Mouse (Mus musculus): Measurements from ENCODE around the gene Ezh1. TPM values are rescaled to one million over a fixed set of nuclear protein-coding genes. Genes with fewer than 3 reads are reported as not detected.
A peak's percentile ranks its signal among the peaks of the same experiment; 100 is the strongest.

Ezh1 gene
- polyA plus RNA-seq, 1 experiment from 2014 or later, result 26.1 TPM

DNA sequence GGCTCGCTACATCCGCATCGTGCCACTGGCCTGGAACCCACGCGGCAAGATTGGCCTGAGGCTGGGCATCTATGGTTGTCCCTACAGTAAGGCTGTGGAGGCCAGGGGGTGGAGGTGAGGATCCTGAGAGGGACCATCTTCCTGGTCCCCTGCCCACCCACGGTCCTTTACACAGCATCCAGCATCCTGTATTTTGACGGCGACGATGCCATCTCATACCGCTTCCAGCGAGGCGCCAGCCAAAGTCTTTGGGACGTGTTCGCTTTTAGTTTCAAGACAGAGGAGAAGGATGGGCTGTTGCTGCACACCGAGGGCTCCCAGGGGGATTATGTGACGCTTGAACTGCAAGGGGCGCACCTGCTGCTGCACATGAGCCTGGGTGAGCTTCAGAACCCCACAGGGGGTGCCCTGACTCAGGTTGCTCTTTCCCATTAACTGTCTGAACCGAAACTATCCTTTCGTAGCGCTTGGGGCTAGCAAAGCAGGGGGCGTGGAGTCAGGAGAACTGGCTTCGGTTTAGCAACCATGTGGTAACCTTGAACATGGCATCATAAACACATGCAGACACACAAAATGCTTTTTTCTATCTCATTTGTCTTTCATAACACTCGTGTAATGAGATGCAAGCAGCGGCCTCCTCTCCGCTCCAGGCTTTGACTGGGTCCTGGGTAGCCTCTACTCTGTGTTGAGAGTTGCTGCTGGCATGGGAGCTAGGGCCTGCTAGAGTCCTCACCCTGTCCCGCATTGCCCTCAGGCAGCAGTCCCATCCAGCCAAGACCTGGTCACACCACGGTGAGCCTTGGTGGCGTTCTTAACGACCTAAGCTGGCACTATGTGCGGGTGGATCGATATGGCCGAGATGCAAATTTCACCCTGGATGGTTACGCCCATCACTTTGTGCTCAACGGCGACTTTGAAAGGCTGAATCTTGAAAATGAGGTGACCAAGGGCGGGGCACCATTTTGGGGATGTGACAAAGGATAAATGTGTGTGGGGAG is 47.9 kb downstream of the Ezh1 start:
- Histone ChIP-seq H3K9ac (replicated peaks) (no peak overlapping the region), H3K9me3 (replicated peaks) (no peaks in the 10 kb centered on the region), H3K36me3 (peaks cover 15% of the 10 kb centered on the region), H3K27me3 (replicated peaks) (peaks cover 42% of the 10 kb centered on the region), H3K4me2 (peak overlapping the region; percentile 75), H3K4me1 (peaks cover 50% of the 10 kb centered on the region), H3K4me3 (replicated peaks) (peak overlapping the region; percentile 51), H3K27ac (replicated peaks) (no peak overlapping the region)
- 51% methylated on average over 36 of the region's 36 CpGs for WGBS
- ATAC-seq (ENCODE audit: low FRiP score), result no peak

GRCm38 (mm10) chr11:101176933-101177773 is 49.1 kb downstream of the Ezh1 start:
- Histone ChIP-seq H3K4me2 (peak overlapping the region; percentile 75), H3K4me3 (replicated peaks) (peak overlapping the region; percentile 51), H3K36me3 (peaks cover 3% of the 10 kb centered on the region), H3K27me3 (replicated peaks) (peaks cover 38% of the 10 kb centered on the region), H3K9me3 (replicated peaks) (no peaks in the 10 kb centered on the region), H3K9ac (replicated peaks) (peak overlapping the region; percentile 52), H3K27ac (replicated peaks) (peak overlapping the region; percentile 78), H3K4me1 (peaks cover 61% of the 10 kb centered on the region)
- peak; percentile 42; the same call in 1 of the 2 replicates for ATAC-seq (ENCODE audit: low FRiP score)
- 26% methylated on average over 22 of the region's 22 CpGs for WGBS

DNA sequence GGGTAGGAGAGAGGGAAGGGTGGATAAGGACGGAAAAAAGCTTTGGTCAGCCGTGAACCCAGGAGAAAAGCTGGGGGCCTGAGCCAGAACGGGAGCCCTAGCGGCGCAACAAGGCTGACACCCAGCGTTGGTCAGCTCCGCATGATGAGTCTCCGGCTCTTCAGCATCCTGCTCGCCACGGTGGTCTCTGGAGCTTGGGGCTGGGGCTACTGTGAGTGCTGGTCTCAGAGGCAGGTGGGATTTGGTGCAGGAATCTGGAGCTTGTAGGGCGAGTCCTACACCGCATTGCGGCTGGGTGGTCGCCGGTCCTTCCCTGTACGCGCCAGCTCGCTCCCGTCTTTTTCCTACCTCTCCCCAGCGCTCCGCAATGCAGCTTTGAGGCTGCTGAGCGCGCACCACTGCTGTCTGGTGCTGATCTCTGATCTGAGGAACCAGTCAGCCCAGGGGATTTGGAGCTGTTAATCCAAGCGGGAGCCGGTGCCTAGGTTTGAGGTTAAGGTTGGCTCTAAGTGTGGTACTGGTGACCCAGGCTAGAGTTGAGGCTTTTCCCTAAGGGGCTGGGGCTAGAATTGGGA is 50.1 kb downstream of the Ezh1 start:
- peaks cover 35% of the 10 kb centered on the region for H3K27me3 ChIP-seq (replicated peaks)
- peak overlapping the region; percentile 51 for H3K4me3 ChIP-seq (replicated peaks)
- peaks cover 68% of the 10 kb centered on the region for H3K4me1 ChIP-seq
- H3K27ac ChIP-seq (replicated peaks), result peak overlapping the region; percentile 78
- peak overlapping the region; percentile 52 for H3K9ac ChIP-seq (replicated peaks)
- no peaks in the 10 kb centered on the region for H3K9me3 ChIP-seq (replicated peaks)
- no peak for ATAC-seq (ENCODE audit: low FRiP score)
- under 1% methylated on average over 25 of the region's 25 CpGs for WGBS
- H3K36me3 ChIP-seq, result no peaks in the 10 kb centered on the region
- peak overlapping the region; percentile 75 for H3K4me2 ChIP-seq

DNA sequence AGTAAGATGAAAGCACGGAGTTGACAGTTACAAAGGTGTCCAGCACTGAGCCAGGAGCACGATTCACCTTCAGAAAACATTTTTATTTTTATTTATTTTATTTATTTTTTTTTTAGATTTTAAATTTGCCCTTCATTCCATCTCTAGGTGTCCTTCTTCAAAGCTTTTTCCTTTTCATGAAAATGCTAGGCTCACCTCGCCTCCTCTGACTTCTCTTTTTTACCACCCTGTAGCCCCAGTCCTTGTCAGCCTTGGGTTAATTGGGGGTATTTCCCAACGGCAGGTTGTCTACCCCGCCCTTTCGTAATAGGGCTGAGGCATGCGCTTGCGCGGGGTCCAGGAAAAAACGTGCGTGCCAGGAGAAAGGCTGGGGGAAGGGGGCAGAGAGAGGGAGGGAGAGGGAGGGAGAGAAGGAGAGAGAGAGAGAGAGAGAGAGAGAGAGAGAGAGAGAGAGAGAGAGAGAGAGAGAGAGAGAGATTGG is 50.6 kb downstream of the Ezh1 start:
- Histone ChIP-seq H3K4me3 (replicated peaks) (peak overlapping the region; percentile 51), H3K27ac (replicated peaks) (peak overlapping the region; percentile 78), H3K36me3 (no peaks in the 10 kb centered on the region), H3K4me1 (peaks cover 71% of the 10 kb centered on the region), H3K9me3 (replicated peaks) (no peaks in the 10 kb centered on the region), H3K4me2 (peak overlapping the region; percentile 75), H3K9ac (replicated peaks) (peak overlapping the region; percentile 52), H3K27me3 (replicated peaks) (peaks cover 35% of the 10 kb centered on the region)
- WGBS, result 8% methylated on average over 11 of the region's 11 CpGs
- no peak for ATAC-seq (ENCODE audit: low FRiP score)

GRCm38 (mm10) chr11:101174851-101175628 is 51.2 kb downstream of the Ezh1 start, which contains the start of gene Ccr10:
Ccr10 (minus strand) TSS chr11:101175443.
- peak within 1 kb of the TSS; percentile 78 for H3K27ac ChIP-seq (replicated peaks)
- peaks cover 78% of the 10 kb centered on the region for H3K4me1 ChIP-seq
- H3K4me2 ChIP-seq, result peak within 1 kb of the TSS; percentile 75
- H3K27me3 ChIP-seq (replicated peaks), result peaks cover 35% of the 10 kb centered on the region
- peak within 1 kb of the TSS; percentile 52 for H3K9ac ChIP-seq (replicated peaks)
- 19% methylated on average over 14 of the region's 14 CpGs for WGBS
- no peak for ATAC-seq (ENCODE audit: low FRiP score)
- no peaks in the 10 kb centered on the region for H3K9me3 ChIP-seq (replicated peaks)
- H3K4me3 ChIP-seq (replicated peaks), result peak within 1 kb of the TSS; percentile 51
- H3K36me3 ChIP-seq, result no peaks in the 10 kb centered on the region

GRCm38 (mm10) chr11:101174389-101174745 is 51.9 kb downstream of the Ezh1 start:
- Histone ChIP-seq H3K4me3 (replicated peaks) (peak overlapping the region; percentile 35), H3K27me3 (replicated peaks) (peaks cover 34% of the 10 kb centered on the region), H3K36me3 (no peaks in the 10 kb centered on the region), H3K9me3 (replicated peaks) (no peaks in the 10 kb centered on the region), H3K9ac (replicated peaks) (peak overlapping the region; percentile 41), H3K27ac (replicated peaks) (peak overlapping the region; percentile 63), H3K4me2 (peak overlapping the region; percentile 75), H3K4me1 (peaks cover 84% of the 10 kb centered on the region)
- WGBS, result 24% methylated on average over 9 of the region's 9 CpGs
- ATAC-seq (ENCODE audit: low FRiP score), result no peak

- WGBS, result under 1% methylated on average over 61 of the region's 61 CpGs
Observed at GRCm38 (mm10) chr11:101173631-101174388, 52.5 kb downstream of the Ezh1 start.

DNA sequence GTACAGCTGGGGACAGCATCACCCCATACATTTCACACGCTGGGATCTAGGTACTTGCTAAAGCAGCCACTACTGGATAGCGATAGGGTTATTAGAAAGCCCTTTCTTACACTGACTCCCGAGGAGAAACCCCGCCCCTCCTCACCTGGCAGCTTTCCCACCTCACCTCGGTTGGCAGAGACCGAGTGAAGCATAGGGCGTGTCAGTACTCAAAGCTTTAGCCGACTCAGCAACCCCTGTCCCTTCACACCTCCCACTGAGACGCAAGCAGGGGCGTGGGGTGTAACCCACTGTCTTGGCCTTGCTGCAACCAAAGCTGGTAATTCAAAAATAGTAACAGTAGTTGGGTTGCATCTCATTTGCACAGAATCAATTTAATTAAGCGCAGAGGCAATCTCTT is 53.2 kb downstream of the Ezh1 start:
- H3K4me3 ChIP-seq (replicated peaks), result peak overlapping the region; percentile 35
- WGBS, result 8% methylated on average over 11 of the region's 11 CpGs
- peak overlapping the region; percentile 63 for H3K27ac ChIP-seq (replicated peaks)
- peaks cover 88% of the 10 kb centered on the region for H3K4me1 ChIP-seq
- H3K9ac ChIP-seq (replicated peaks), result no peak overlapping the region
- no peak for ATAC-seq (ENCODE audit: low FRiP score)
- H3K27me3 ChIP-seq (replicated peaks), result peaks cover 37% of the 10 kb centered on the region
- no peaks in the 10 kb centered on the region for H3K36me3 ChIP-seq
- H3K4me2 ChIP-seq, result peak overlapping the region; percentile 75
- no peaks in the 10 kb centered on the region for H3K9me3 ChIP-seq (replicated peaks)

More at GRCm38 (mm10) chr11:101173631-101174388, 52.5 kb downstream of the Ezh1 start:
- peak overlapping the region; percentile 35 for H3K4me3 ChIP-seq (replicated peaks)
- ATAC-seq (ENCODE audit: low FRiP score), result 0 out of 2 replicates have a peak, but pooled peaks have one; percentile 19
- H3K27ac ChIP-seq (replicated peaks), result peak overlapping the region; percentile 63
- H3K4me2 ChIP-seq, result peak overlapping the region; percentile 75
- H3K9ac ChIP-seq (replicated peaks), result peak overlapping the region; percentile 41
- peaks cover 36% of the 10 kb centered on the region for H3K27me3 ChIP-seq (replicated peaks)
- H3K9me3 ChIP-seq (replicated peaks), result no peaks in the 10 kb centered on the region
- H3K4me1 ChIP-seq, result peaks cover 90% of the 10 kb centered on the region
- no peaks in the 10 kb centered on the region for H3K36me3 ChIP-seq

DNA sequence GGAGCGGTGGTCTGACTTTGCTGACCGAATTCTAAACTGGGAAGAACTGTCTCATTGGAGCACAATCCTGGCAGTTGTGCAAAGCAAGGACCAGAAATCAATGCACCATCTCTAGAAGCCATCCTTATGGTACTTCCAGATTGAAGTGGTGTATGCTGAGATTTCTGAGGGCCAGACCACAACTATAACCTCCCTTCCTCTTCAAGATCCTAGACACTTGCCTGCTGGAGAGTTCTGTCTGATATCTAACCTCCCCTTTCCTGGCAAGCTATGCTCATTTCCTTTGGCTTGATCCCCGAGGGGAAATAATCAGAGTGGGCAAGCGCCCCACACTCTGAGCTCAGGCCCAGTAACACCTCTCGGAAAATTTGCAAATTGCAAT is 53.8 kb downstream of the Ezh1 start:
- WGBS, result 11% methylated on average over 5 of the region's 5 CpGs
- H3K36me3 ChIP-seq, result peaks cover 5% of the 10 kb centered on the region
- H3K9me3 ChIP-seq (replicated peaks), result no peaks in the 10 kb centered on the region
- H3K4me2 ChIP-seq, result peak overlapping the region; percentile 76
- ATAC-seq (ENCODE audit: low FRiP score), result no peak
- H3K9ac ChIP-seq (replicated peaks), result peak overlapping the region; percentile 50
- peaks cover 37% of the 10 kb centered on the region for H3K27me3 ChIP-seq (replicated peaks)
- H3K4me1 ChIP-seq, result peaks cover 82% of the 10 kb centered on the region
- H3K4me3 ChIP-seq (replicated peaks), result peak overlapping the region; percentile 50
- H3K27ac ChIP-seq (replicated peaks), result peak overlapping the region; percentile 86

Data from neural tube, embryonic 15.5 days (tissue).